Mouse (Mus musculus): ENCODE results near the gene Csl. TPM values are rescaled to one million over a fixed set of nuclear protein-coding genes. Genes with fewer than 3 reads are reported as not detected.

Csl gene
- total RNA-seq (2021) = 1 to 10 TPM; 2.0 to 2.2 TPM
- long read RNA-seq, experiment 1 = 0 reads
- long read RNA-seq, experiment 2 = 0 reads

DNA sequence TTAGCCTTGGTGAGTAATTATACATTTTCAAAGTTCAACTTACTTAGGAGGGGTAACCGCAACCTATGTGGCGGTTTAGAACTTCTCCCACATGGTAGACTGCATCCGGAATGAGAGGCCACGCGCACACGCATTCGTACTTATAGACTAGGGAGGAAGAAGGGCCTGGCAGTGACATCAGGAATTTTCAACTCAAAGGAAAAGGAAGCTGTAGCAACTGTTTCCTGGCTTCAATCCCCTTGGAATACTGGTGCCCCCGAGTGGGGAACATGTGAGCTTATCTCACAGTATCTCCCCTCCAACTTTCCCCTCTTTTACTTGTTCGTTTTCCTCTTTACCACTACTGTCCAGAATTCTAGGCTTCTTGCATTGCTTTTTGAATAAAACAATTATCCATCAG, at the start of gene Csl:
Gene Csl, minus strand, starts transcription at position 101 of the 400 bp plus-strand sequence.
- DNase-seq (ENCODE audit: low spot score) = no peak

GRCm38 (mm10) chr10:99789418-99789817, 30.0 kb upstream of the Csl start:
- DNase-seq (ENCODE audit: low spot score) = no peak

DNA sequence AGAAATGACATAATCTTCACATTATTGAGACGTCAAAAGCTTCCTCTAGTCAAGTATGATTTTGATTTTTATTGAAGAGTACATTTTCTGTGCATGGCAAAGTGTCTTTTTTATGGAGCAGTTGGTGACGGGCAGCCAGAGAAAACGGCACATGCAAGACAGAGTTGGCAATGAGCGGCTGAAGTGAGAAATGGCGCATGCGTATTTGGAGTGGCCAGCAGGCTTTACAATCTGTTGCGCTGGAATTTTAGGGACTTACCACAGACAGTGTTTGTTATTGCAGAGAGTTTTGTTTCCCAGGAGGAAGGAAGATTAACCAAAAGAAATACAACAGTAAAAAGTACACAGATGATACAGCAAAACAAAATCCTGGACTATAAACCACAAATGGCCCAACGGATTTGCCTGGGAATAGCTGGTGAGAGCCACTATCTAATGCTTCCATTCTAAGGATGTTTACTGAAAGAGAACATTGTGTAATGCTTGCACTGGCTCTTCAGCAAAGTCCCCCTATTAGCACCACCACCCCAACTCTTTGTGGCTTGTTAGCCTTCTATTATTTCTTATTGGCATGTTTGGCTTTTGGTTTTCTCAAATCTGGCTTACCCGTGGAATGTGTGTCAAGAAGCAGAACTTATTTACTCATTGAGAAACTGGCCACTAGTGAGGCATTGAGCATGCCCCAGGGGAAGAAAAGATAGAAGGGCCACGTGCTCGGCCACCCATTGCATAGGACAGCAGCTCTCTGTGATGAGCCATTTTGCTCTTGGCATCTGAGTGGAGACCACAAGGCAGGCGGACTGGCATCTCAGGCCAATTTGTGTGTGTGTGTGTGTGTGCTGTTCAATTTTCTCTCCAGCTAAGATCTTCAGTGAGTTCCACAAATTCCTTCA, 15.0 kb upstream of the Csl start:
- DNase-seq (ENCODE audit: low spot score) = no peak

GRCm38 (mm10) chr10:99750146-99750545, 9.3 kb downstream of the Csl start:
- no peak for DNase-seq (ENCODE audit: low spot score)

GRCm38 (mm10) chr10:99748668-99749260, 10.7 kb downstream of the Csl start:
- no peak for DNase-seq (ENCODE audit: low spot score)

- DNase-seq (ENCODE audit: low spot score) = no peak
These were observed 11.4 kb downstream of the Csl start for GRCm38 (mm10) chr10:99748009-99748408.

- no peak for DNase-seq (ENCODE audit: low spot score)
These were observed 17.7 kb downstream of the Csl start for GRCm38 (mm10) chr10:99741609-99742280.

GRCm38 (mm10) chr10:99713129-99713528, 46.3 kb downstream of the Csl start:
- no peak for DNase-seq (ENCODE audit: low spot score)

- DNase-seq (ENCODE audit: low spot score) = no peak
These were observed 47.9 kb downstream of the Csl start for GRCm38 (mm10) chr10:99711567-99711966.
